Mouse (Mus musculus) layer of hippocampus, adult 9-11 months (tissue): ENCODE data around the gene AU022751.
A peak's percentile ranks its signal among the peaks of the same experiment; 100 is the strongest.
"Not testable (repeated sequence)": the region's sequence is repeated elsewhere in the genome, so short reads cannot be mapped to it uniquely, and the experiment has no call there.

ENCODE experiments used
- DNase-seq: peaks from one replicate; pipeline ENCODE4 v3.0.0; 2022

The AU022751 gene

DNA sequence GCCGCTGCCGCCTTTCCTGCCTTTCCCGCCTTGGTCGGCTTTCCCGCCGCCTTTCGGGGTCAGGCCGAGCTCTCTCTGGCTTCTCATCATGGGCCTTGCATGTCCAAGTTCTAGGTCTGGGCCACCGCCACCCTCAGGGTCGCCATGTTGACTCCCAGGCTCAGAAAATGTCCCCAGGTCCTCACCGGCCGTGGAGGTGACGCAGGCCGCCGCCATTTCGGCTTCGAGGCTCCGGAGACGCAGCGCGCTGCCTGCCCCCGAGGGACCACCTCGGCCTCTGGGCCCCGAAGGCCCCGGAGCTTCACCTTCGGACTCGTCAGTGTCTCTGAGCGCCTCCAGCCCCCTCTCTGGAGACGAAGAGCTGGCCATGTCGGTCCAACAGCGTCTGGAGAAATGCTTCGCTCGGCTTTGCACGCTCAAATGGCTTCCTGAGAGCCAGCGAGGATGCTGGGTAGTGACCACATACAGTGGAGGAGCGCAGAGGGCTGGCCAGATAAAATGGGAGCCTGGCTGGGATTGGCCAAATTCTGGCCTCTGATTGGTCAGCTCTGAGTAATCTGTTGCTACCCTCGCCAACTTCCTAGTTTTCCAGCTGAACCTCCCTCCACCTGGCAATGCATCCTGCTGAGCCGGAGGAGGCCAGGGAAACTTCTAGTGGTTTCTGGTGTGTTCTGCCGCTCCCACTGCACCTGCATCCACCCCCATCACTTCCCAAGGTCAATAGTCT, at the start of gene AU022751:
Gene AU022751, minus strand, starts transcription at position 466 of the 727 bp plus-strand sequence.
- no peak for DNase-seq

DNA sequence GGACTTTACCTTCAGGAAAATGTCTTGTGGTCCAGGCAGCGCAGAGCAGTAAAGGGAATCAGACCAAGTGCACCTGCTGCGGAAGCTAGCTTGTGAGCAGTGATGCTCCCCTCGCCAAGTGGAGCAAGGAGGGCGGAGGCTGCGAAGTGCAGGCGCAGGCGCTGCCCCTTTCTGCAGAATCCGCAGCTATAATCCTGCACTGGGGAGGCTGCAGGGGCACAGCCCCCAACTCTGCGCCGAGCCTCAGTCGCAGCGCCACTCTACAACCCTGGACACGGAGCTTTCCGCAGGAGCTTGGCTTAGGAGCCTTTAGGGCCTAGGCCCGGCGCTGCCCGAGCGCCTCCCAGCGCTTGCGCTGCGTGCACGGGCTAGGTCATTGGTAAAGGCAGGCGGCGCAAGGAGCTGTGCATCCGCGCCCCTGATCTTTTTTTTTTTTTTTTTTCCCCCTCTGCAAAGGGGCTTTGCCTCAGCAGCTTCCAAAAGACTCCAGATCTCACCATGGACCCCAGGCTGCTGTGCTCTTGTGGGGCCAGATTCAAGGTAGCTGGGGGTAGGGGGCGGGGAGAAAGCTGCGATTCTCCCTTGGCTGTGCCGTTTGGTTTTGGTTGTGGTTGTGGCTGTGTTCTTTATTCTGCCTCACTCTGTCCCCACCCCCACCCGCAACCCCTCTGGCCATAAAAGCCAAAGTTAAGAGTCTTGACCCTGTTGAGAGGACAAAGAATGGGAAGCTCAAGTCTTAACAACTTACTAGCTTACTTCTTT, 9.0 kb upstream of the AU022751 start:
- peak; percentile 46 for DNase-seq

DNA sequence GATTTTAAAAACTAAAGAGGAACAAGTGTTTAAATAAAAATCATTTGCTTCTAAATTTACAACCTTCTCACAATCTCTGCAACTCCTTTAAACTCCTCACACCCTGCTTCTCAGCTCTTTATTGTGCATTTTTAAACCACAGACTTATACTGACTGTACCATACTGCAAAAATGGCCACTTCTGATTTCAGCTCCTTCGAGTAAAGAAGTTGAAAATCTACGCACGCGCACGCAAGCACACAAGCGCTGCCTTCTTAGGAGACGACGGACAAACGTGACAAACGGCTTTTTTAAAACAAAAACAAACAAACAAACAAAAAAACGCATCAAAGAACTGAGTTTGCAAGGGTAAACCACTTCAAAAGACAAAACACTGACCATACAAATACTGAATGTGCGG, 8.3 kb upstream of the AU022751 start:
- no peak for DNase-seq

DNA sequence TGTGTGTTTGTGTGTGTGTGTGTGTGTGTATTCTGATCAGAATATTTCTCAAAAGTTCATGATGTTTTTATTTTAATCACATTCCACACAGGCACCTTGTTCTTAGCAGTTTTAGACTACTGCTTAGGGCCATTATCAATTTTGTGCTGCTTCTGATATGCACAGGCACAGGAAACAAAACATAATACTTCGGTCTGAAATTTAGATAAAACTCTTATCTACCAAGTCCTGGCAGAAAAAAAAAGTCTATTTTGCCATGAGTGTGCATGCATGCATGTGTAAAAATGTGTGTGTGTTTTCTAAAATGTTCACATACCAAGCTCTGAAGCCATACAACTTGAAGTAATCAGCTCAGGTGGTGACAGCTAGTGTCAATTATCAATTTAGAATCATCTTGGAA, 21.7 kb downstream of the AU022751 start:
- DNase-seq, result no peak

DNA sequence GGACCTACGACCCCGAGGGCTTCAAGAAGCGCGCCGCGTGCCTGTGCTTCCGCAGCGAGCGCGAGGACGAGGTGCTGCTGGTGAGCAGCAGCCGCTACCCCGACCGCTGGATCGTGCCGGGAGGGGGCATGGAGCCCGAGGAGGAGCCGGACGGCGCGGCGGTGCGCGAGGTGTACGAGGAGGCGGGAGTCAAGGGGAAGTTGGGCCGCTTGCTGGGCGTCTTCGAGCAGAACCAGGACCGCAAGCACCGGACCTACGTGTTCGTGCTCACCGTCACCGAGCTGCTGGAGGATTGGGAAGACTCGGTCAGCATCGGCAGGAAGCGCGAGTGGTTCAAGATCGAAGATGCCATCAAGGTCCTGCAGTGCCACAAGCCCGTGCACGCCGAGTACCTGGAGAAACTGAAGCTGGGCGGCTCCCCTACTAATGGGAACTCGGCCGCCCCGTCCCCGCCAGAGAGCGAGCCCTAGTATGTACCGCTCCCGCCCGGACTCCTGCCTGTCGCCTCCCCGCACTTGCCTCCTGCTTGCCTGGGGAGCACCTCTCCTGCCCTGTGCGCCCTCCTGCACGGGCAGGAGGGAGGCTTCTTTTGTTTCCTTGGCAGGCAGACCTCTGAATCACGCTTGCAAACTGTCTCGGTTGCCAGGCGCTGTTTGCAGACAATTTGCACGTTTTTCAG, 35.1 kb downstream of the AU022751 start:
- not testable (repeated sequence) for DNase-seq

DNA sequence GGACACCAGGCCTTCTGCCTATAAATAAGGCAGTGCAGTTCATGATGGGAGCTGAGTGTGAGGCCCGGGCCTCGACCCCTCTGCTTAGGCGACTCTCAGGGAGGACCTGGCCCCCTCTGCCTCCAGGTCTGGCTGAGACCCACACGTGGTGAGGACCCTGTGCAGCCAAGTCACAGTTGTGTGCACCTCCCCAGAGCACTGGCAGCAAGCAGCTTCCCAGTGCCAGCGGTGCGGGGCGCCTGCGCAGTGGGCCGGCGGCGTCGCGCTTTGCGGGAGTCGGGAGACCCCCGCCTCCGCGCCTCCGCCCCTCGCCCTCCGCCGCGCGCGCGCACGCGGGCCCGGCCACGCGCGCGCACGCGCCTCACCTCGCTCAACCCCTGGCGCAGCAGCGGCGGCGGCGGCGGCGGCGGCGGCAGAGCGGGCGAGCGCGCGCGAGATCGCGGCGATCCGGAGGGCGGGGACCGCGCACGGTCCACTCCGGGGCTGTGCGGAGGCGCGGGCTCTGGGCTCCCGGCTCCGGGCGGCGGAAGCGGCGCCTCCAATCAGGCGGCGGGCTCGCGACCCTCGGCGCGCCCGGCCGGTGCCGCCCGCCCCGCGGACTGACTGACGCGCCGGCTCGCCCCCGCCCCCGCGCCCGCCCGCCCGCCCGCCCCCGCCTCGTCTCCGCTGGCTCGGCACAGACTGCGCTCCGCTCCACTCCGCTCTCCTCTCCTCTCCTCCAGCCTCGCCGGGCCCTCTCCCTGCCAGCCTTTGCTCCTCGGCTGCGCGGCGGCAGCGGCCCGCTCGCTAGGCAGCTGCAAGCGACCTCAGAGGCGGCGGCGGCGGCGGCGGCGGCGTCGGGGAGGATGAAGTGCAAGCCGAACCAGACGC, 35.9 kb downstream of the AU022751 start, which contains the start of gene Nudt11:
Gene Nudt11, plus strand, starts transcription at position 388 of the 870 bp plus-strand sequence.
- DNase-seq, result not testable (repeated sequence)
